Mouse (Mus musculus): Measurements from ENCODE around the gene Tpx2. TPM values are rescaled to one million over a fixed set of nuclear protein-coding genes. Genes with fewer than 3 reads are reported as not detected.

Tpx2 gene
- polyA plus RNA-seq, 1 experiment from 2014 or later = 51.5 TPM

- H3K4me3 ChIP-seq (ENCODE audit: low read length) = no peak overlapping the region
- H3K9ac ChIP-seq (ENCODE audit: low read depth, low read length) = no peak overlapping the region
- H3K27me3 ChIP-seq (replicated peaks; ENCODE audit: control insufficient read depth, insufficient read depth, low read length) = no peaks in the 10 kb centered on the region
- ATAC-seq = no peak
- no peaks in the 10 kb centered on the region for H3K9me3 ChIP-seq (ENCODE audit: control insufficient read depth, low read length)
- peak overlapping the region; percentile 27 for H3K27ac ChIP-seq (ENCODE audit: low read length)
- no peak overlapping the region for H3K4me2 ChIP-seq (ENCODE audit: low read depth, low read length)
- H3K36me3 ChIP-seq (ENCODE audit: control insufficient read depth, insufficient read depth, low read length) = no peaks in the 10 kb centered on the region
- WGBS = 48% methylated on average over 14 of the region's 14 CpGs
- H3K4me1 ChIP-seq (ENCODE audit: control insufficient read depth, insufficient read depth, low read length) = peaks cover 10% of the 10 kb centered on the region; the same call in 1 of the 2 replicates
These were observed 80.6 kb downstream of the Tpx2 start for GRCm38 (mm10) chr2:152928219-152928987.

DNA sequence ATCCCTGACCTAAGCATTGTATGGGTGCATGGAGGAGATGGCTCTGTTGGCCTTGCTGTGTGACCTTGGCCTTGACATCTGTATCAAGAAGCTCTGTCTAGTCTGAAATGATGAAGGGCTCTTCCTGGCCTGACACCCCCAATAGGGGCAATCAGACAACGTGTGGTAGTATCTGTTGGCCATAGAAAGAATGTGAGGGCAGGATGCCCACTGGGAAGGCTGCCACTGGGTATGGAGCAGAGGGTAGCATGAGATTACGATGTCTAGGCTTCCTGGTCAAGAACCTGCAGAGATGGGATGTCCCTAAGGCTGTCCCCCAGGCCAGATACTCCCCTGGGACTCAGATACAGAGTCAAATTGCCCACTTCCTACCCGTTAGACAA is 81.2 kb downstream of the Tpx2 start:
- ATAC-seq = no peak
- no peak overlapping the region; the same call in 1 of the 2 replicates for H3K27ac ChIP-seq (ENCODE audit: low read length)

GRCm38 (mm10) chr2:152930276-152930675 is 82.5 kb downstream of the Tpx2 start:
- peak overlapping the region; percentile 2; the same call in 1 of the 2 replicates for H3K9ac ChIP-seq (ENCODE audit: low read depth, low read length)

More for the DNA sequence above, 81.2 kb downstream of the Tpx2 start:
- H3K27me3 ChIP-seq (replicated peaks; ENCODE audit: control insufficient read depth, insufficient read depth, low read length) = no peaks in the 10 kb centered on the region
- H3K9ac ChIP-seq (ENCODE audit: low read depth, low read length) = no peak overlapping the region
- WGBS = 73% methylated on average over 3 of the region's 3 CpGs
- no peak overlapping the region for H3K4me3 ChIP-seq (ENCODE audit: low read length)
- H3K4me1 ChIP-seq (ENCODE audit: control insufficient read depth, insufficient read depth, low read length) = peaks cover 9% of the 10 kb centered on the region; the same call in 1 of the 2 replicates
- H3K36me3 ChIP-seq (ENCODE audit: control insufficient read depth, insufficient read depth, low read length) = no peaks in the 10 kb centered on the region
- H3K9me3 ChIP-seq (ENCODE audit: control insufficient read depth, low read length) = no peaks in the 10 kb centered on the region
- no peak overlapping the region for H3K4me2 ChIP-seq (ENCODE audit: low read depth, low read length)

GRCm38 (mm10) chr2:152931456-152932160 is 83.8 kb downstream of the Tpx2 start:
- Histone ChIP-seq H3K4me3 (ENCODE audit: low read length) (0 out of 2 replicates have a peak overlapping the region, but pooled peaks have one; percentile 6), H3K9ac (ENCODE audit: low read depth, low read length) (peak overlapping the region; percentile 27; the same call in 1 of the 2 replicates)
- 58% methylated on average over 12 of the region's 12 CpGs for WGBS

More at GRCm38 (mm10) chr2:152930276-152930675, 82.5 kb downstream of the Tpx2 start:
- ATAC-seq = no peak
- H3K27me3 ChIP-seq (replicated peaks; ENCODE audit: control insufficient read depth, insufficient read depth, low read length) = no peaks in the 10 kb centered on the region
- peaks cover 5% of the 10 kb centered on the region; the same call in 1 of the 2 replicates for H3K4me1 ChIP-seq (ENCODE audit: control insufficient read depth, insufficient read depth, low read length)
- H3K27ac ChIP-seq (ENCODE audit: low read length) = no peak overlapping the region; the same call in 1 of the 2 replicates
- no peak overlapping the region for H3K4me2 ChIP-seq (ENCODE audit: low read depth, low read length)
- no peaks in the 10 kb centered on the region for H3K9me3 ChIP-seq (ENCODE audit: control insufficient read depth, low read length)
- H3K4me3 ChIP-seq (ENCODE audit: low read length) = no peak overlapping the region
- no peaks in the 10 kb centered on the region for H3K36me3 ChIP-seq (ENCODE audit: control insufficient read depth, insufficient read depth, low read length)
- WGBS = 26% methylated on average over 2 of the region's 2 CpGs

GRCm38 (mm10) chr2:152933048-152933447 is 85.3 kb downstream of the Tpx2 start, which contains the start of gene Foxs1:
TSS of gene Foxs1 (minus strand) at chr2:152933208.
- Histone ChIP-seq H3K27ac (ENCODE audit: low read length) (peak within 1 kb of the TSS; percentile 20), H3K4me3 (ENCODE audit: low read length) (0 out of 2 replicates have a peak within 1 kb of the TSS, but pooled peaks have one; percentile 6), H3K9ac (ENCODE audit: low read depth, low read length) (peak within 1 kb of the TSS; percentile 27), H3K36me3 (ENCODE audit: control insufficient read depth, insufficient read depth, low read length) (no peaks in the 10 kb centered on the region), H3K4me1 (ENCODE audit: control insufficient read depth, insufficient read depth, low read length) (no peaks in the 10 kb centered on the region; the same call in 1 of the 2 replicates), H3K27me3 (replicated peaks; ENCODE audit: control insufficient read depth, insufficient read depth, low read length) (no peaks in the 10 kb centered on the region; the same call in 1 of the 2 replicates), H3K9me3 (ENCODE audit: control insufficient read depth, low read length) (no peaks in the 10 kb centered on the region), H3K4me2 (ENCODE audit: low read depth, low read length) (no peak within 1 kb of the TSS; the same call in 1 of the 2 replicates)
- 34% methylated on average over 9 of the region's 9 CpGs for WGBS
- 0 out of 2 replicates have a peak, but pooled peaks have one; percentile 50 for ATAC-seq

More at GRCm38 (mm10) chr2:152931456-152932160, 83.8 kb downstream of the Tpx2 start:
- Histone ChIP-seq H3K27me3 (replicated peaks; ENCODE audit: control insufficient read depth, insufficient read depth, low read length) (no peaks in the 10 kb centered on the region; the same call in 1 of the 2 replicates), H3K4me1 (ENCODE audit: control insufficient read depth, insufficient read depth, low read length) (no peaks in the 10 kb centered on the region; the same call in 1 of the 2 replicates), H3K9me3 (ENCODE audit: control insufficient read depth, low read length) (no peaks in the 10 kb centered on the region), H3K27ac (ENCODE audit: low read length) (peak overlapping the region; percentile 54), H3K4me2 (ENCODE audit: low read depth, low read length) (no peak overlapping the region), H3K36me3 (ENCODE audit: control insufficient read depth, insufficient read depth, low read length) (no peaks in the 10 kb centered on the region)
- ATAC-seq = no peak

DNA sequence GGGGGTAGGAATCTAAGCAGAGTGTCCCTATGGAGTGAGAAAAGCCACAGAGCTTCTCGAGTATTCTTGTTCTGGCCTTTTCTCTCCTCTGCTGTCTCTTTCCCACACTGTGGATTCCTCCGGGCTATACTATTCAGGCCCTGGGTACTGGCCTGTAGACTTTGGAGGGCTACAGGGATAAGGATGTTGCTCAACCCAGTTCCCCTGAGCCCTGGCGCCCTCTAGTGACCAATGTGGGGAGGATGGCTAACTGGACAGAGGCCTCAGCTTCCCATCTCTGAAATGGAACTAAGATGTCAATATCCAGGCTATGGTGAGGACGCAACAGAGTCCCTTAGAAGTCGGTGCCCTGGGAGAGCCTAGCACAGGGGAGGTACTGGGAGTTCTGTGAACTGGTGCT is 85.8 kb downstream of the Tpx2 start:
- no peak for ATAC-seq

DNA sequence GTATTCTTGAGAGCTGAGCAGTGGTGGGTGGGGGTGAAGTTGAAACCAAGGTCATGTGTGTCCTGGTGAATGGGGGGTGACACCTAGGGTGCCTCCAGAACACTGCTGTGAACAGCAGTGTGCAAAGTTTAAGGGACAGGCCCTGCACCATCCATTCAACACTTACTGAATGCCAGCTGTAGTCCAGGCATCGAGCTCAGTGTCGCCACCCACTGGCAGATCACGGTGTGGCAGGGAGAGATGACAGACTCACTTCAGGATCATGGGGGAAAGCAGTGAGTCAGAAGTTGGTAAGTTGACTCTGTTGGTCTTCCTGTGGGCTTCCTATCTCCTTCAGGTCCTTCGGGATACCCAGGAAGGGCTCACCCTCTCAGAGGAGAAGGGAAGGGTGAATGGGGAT is 92.1 kb downstream of the Tpx2 start:
- Histone ChIP-seq H3K4me2 (ENCODE audit: low read depth, low read length) (no peak overlapping the region), H3K9ac (ENCODE audit: low read depth, low read length) (no peak overlapping the region), H3K36me3 (ENCODE audit: control insufficient read depth, insufficient read depth, low read length) (no peaks in the 10 kb centered on the region), H3K4me3 (ENCODE audit: low read length) (no peak overlapping the region), H3K27me3 (replicated peaks; ENCODE audit: control insufficient read depth, insufficient read depth, low read length) (peaks cover 49% of the 10 kb centered on the region), H3K27ac (ENCODE audit: low read length) (no peak overlapping the region), H3K4me1 (ENCODE audit: control insufficient read depth, insufficient read depth, low read length) (peaks cover 5% of the 10 kb centered on the region; the same call in 1 of the 2 replicates), H3K9me3 (ENCODE audit: control insufficient read depth, low read length) (no peaks in the 10 kb centered on the region)
- WGBS = 15% methylated on average over 4 of the region's 4 CpGs
- no peak for ATAC-seq

More for the DNA sequence above, 85.8 kb downstream of the Tpx2 start:
- 38% methylated on average over 5 of the region's 5 CpGs for WGBS
- no peak overlapping the region for H3K27ac ChIP-seq (ENCODE audit: low read length)
- no peak overlapping the region for H3K4me2 ChIP-seq (ENCODE audit: low read depth, low read length)
- H3K9ac ChIP-seq (ENCODE audit: low read depth, low read length) = no peak overlapping the region
- no peaks in the 10 kb centered on the region; the same call in 1 of the 2 replicates for H3K4me1 ChIP-seq (ENCODE audit: control insufficient read depth, insufficient read depth, low read length)
- H3K9me3 ChIP-seq (ENCODE audit: control insufficient read depth, low read length) = no peaks in the 10 kb centered on the region
- no peaks in the 10 kb centered on the region for H3K36me3 ChIP-seq (ENCODE audit: control insufficient read depth, insufficient read depth, low read length)
- no peaks in the 10 kb centered on the region; the same call in 1 of the 2 replicates for H3K27me3 ChIP-seq (replicated peaks; ENCODE audit: control insufficient read depth, insufficient read depth, low read length)
- no peak overlapping the region for H3K4me3 ChIP-seq (ENCODE audit: low read length)

DNA sequence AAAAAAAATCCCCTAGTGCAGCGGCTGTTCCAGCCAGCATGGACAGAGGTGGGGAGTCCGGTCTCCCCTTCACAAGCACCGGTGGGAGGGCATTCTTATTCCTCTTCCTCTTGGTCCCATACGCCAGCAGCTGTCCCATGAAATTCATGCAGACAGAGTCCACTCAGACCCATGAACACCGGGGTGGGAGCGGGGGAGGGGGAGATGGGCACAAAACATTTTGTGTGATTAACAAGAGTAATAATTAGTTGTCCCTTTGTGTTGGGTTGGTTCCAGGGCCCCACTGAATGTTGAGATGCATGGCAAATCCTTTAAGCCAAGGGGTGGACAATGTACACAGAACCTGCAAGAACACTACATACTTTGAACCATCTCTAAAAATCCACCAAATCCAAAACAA is 93.3 kb downstream of the Tpx2 start:
- Histone ChIP-seq H3K9me3 (ENCODE audit: control insufficient read depth, low read length) (no peaks in the 10 kb centered on the region), H3K4me3 (ENCODE audit: low read length) (no peak overlapping the region), H3K36me3 (ENCODE audit: control insufficient read depth, insufficient read depth, low read length) (no peaks in the 10 kb centered on the region), H3K9ac (ENCODE audit: low read depth, low read length) (no peak overlapping the region), H3K4me2 (ENCODE audit: low read depth, low read length) (no peak overlapping the region), H3K27me3 (replicated peaks; ENCODE audit: control insufficient read depth, insufficient read depth, low read length) (peaks cover 61% of the 10 kb centered on the region), H3K27ac (ENCODE audit: low read length) (no peak overlapping the region), H3K4me1 (ENCODE audit: control insufficient read depth, insufficient read depth, low read length) (peaks cover 5% of the 10 kb centered on the region; the same call in 1 of the 2 replicates)
- no peak for ATAC-seq
- 81% methylated on average over 6 of the region's 6 CpGs for WGBS

- WGBS = 32% methylated on average over 7 of the region's 7 CpGs
- H3K36me3 ChIP-seq (ENCODE audit: control insufficient read depth, insufficient read depth, low read length) = no peaks in the 10 kb centered on the region
- peaks cover 5% of the 10 kb centered on the region; the same call in 1 of the 2 replicates for H3K4me1 ChIP-seq (ENCODE audit: control insufficient read depth, insufficient read depth, low read length)
- H3K9ac ChIP-seq (ENCODE audit: low read depth, low read length) = no peak overlapping the region
- H3K4me2 ChIP-seq (ENCODE audit: low read depth, low read length) = no peak overlapping the region
- no peak overlapping the region for H3K4me3 ChIP-seq (ENCODE audit: low read length)
- no peak overlapping the region for H3K27ac ChIP-seq (ENCODE audit: low read length)
- H3K9me3 ChIP-seq (ENCODE audit: control insufficient read depth, low read length) = no peaks in the 10 kb centered on the region
- H3K27me3 ChIP-seq (replicated peaks; ENCODE audit: control insufficient read depth, insufficient read depth, low read length) = peaks cover 63% of the 10 kb centered on the region
- ATAC-seq = no peak
These were observed 94.0 kb downstream of the Tpx2 start for GRCm38 (mm10) chr2:152941776-152942175.

Data from intestine, embryonic 16.5 days (tissue).